Mouse (Mus musculus) megakaryocyte, embryonic 14.5 days (primary cell): ENCODE measurements around the gene Esrrb.

Experiments
- FLI1 ChIP-seq: IDR thresholded peaks from 2 replicates; pipeline ENCODE4 v1.6.1; 2012; ENCODE audit warnings: low read length, inconsistent platforms, mixed read lengths
- GATA1 ChIP-seq: IDR thresholded peaks from 3 replicates; pipeline ENCODE4 v1.6.1; 2012; ENCODE audit warnings: mixed read lengths, low read length, inconsistent platforms, borderline replicate concordance

DNA sequence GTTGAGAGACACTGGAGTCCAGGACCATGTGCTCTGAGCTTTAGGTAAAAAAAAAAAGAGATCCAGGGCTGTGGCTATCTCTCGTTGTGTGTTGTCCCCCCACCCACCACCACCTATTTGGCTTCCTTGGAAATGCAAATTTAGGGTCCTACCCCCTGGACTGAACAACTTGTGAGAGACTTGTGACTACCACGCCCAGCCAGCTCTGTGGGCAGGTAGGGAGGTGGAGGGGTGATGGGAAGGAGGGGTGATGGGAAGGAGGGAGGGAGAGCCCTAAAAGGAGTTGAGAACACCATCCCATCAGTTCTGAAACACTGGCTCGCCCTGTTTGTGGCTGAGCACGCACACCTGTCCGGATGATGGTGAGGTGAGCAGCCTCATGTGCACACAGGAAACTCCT is 118.0 kb downstream of the Esrrb start:
- TF ChIP-seq GATA1 (no peak), FLI1 (no peak)
